Mouse (Mus musculus) C2C12 (cell line): ENCODE results near the gene Spocd1.

Experiments
- CTCF ChIP-seq: IDR thresholded peaks from one replicate; pipeline ENCODE4 v1.5.1; 2011; ENCODE audit not compliant: control insufficient read depth, insufficient read depth, insufficient read length
- MAX ChIP-seq: IDR thresholded peaks from one replicate; pipeline ENCODE4 v1.6.1; 2011; ENCODE audit warnings: mild to moderate bottlenecking, control low read depth
- MYOG ChIP-seq: IDR thresholded peaks from one replicate; pipeline ENCODE4 v1.6.1; 2011; ENCODE audit not compliant: control insufficient read depth, insufficient read length; ENCODE audit errors: extremely low read depth
- USF1 ChIP-seq: IDR thresholded peaks from one replicate; pipeline ENCODE4 v1.6.1; 2011; ENCODE audit warnings: low read depth, mild to moderate bottlenecking, control low read depth, moderate library complexity

DNA sequence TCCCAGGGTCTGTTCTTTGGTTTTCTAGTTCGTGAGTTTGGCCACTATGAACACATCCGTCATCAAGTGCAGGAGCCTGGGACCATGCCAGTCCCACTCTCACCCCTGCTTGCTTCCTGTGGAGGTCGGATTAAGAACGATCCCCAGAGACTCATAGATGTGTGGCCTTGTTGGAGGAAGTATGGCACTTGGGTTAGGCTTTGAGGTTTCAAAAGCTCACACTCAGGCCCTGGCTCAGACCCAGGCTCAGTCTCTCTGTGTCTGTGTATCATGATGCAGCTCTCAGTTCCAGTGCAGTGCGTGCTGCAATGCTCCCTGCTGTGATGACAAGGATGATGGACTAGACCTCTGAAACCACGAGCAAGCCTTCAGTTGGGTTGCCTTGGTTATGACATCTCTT lies 4.4 kb upstream of the Spocd1 start:
- TF ChIP-seq CTCF, result no peak
- no peak for TF ChIP-seq USF1
- TF ChIP-seq MAX, result no peak
- no peak for TF ChIP-seq MYOG
